Comparison of ENCODE assay signal across 7 mouse cellular contexts in the genomic region with DNA sequence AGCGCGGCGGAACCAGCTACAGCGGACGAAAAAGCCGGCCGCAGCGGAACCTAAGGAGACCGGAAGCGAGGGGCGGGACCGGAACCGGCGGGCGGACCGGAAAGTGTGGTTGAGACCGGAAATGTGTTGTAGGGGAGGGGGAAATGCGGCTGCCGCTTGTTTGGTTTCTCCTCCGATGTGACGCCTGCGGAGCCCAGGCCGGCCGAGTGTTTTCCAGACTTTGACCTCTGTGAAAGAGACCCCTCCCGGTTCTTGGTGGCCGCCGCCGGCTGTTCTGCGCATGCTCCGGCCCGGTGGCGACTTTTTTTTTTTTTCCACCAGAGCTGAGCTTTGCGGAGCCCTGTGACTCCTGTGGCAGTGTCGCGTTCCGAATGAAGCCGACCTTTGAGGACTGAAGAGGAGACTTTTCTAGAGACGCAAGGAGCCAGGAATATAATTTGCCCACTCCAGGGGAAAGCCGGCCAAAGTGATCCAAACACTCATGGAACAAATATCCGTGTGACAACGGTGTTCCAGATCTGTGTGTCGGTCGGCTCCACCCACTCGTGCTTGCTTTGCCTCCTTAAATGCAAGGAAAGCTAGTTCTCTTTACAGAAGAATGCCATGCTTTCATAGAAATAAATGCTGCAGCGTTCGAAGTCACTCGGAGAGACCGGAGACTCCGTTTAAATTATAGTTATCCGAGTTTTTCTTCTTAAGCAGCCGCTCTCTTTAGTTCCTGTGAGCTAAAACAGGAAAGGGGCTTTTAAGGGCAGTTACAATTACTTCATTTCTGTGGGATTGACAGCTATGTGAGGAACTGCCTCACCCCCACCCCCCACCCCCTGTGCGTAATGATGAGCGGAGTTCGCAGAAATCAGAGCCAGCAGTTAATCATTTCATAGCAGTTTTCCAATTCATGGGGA. TPM values are rescaled to one million over a fixed set of nuclear protein-coding genes. Genes with fewer than 3 reads are reported as not detected.
DNase-seq lines count a peak whose midpoint lies in the region; ATAC-seq lines count a peak whose summit lies in the region.

A gene (minus strand): TSS at position 67 of the 905 bp plus-strand sequence.

- H3K4me1 ChIP-seq in embryonic facial prominence, embryonic 11.5 days (ENCODE audit: control insufficient read depth, insufficient read depth, low read length), result no peaks in the 10 kb centered on the region
- H3K4me1 ChIP-seq in limb, embryonic 11.5 days (ENCODE audit: control insufficient read depth, insufficient read depth, low read length), result peaks cover 6% of the 10 kb centered on the region; the same call in 1 of the 2 replicates
- H3K4me1 ChIP-seq in midbrain, embryonic 14.5 days (ENCODE audit: control insufficient read depth, insufficient read depth, low read length), result peaks cover 12% of the 10 kb centered on the region; the same call in 1 of the 2 replicates

- H3K4me2 ChIP-seq in embryonic facial prominence, embryonic 11.5 days (ENCODE audit: low read depth, low read length), result peak within 1 kb of the TSS; percentile 81
- H3K4me2 ChIP-seq in limb, embryonic 11.5 days (ENCODE audit: low read depth, severe bottlenecking), result peak within 1 kb of the TSS; percentile 93
- peak within 1 kb of the TSS; percentile 94 for H3K4me2 ChIP-seq in midbrain, embryonic 14.5 days (ENCODE audit: low read length)

- no peaks in the 10 kb centered on the region for H3K9me3 ChIP-seq in embryonic facial prominence, embryonic 11.5 days (replicated peaks; ENCODE audit: control insufficient read depth, low read length)
- H3K9me3 ChIP-seq in limb, embryonic 11.5 days (ENCODE audit: control insufficient read depth, low read length), result no peaks in the 10 kb centered on the region
- no peaks in the 10 kb centered on the region for H3K9me3 ChIP-seq in midbrain, embryonic 14.5 days (ENCODE audit: control insufficient read depth, low read length)

- H3K27me3 ChIP-seq in embryonic facial prominence, embryonic 11.5 days (ENCODE audit: control insufficient read depth, insufficient read depth, low read length), result no peaks in the 10 kb centered on the region
- no peaks in the 10 kb centered on the region for H3K27me3 ChIP-seq in limb, embryonic 11.5 days (ENCODE audit: control insufficient read depth, insufficient read depth, low read length)
- no peaks in the 10 kb centered on the region for H3K27me3 ChIP-seq in midbrain, embryonic 14.5 days (ENCODE audit: control insufficient read depth, insufficient read depth, low read length)

- peak; percentile 97 for DNase-seq in adrenal gland, postnatal 14 days
- DNase-seq in embryonic facial prominence, embryonic 11.5 days (ENCODE audit: low spot score), result peak; percentile 95
- DNase-seq in heart, adult 11 months, result peak; percentile 99
- DNase-seq in kidney, adult 18-20 months, result peak; percentile 95
- peak; percentile 95 for DNase-seq in limb, embryonic 11.5 days (ENCODE audit: low spot score)
- DNase-seq in midbrain, embryonic 14.5 days, result peak; percentile 95
- DNase-seq in spleen, adult 18-20 months, result peak; percentile 95

- H3K9ac ChIP-seq in embryonic facial prominence, embryonic 11.5 days (replicated peaks; ENCODE audit: low read length), result peak within 1 kb of the TSS; percentile 88
- peak within 1 kb of the TSS; percentile 83 for H3K9ac ChIP-seq in limb, embryonic 11.5 days (ENCODE audit: low read length)
- H3K9ac ChIP-seq in midbrain, embryonic 14.5 days (replicated peaks; ENCODE audit: low read length), result peak within 1 kb of the TSS; percentile 94

- peak; percentile 91 for ATAC-seq in embryonic facial prominence, embryonic 11.5 days (replicated peaks; ENCODE audit: insufficient number of reproducible peaks, low FRiP score, low TSS enrichment, low read depth)
- ATAC-seq in limb, embryonic 11.5 days (ENCODE audit: insufficient number of reproducible peaks, low FRiP score, low TSS enrichment, low read depth), result peak; percentile 92
- peak; percentile 93 for ATAC-seq in midbrain, embryonic 14.5 days (ENCODE audit: low FRiP score, low TSS enrichment)

- WGBS in embryonic facial prominence, embryonic 11.5 days, result under 1% methylated on average over 54 of the region's 54 CpGs
- under 1% methylated on average over 54 of the region's 54 CpGs for WGBS in limb, embryonic 11.5 days
- under 1% methylated on average over 54 of the region's 54 CpGs for WGBS in midbrain, embryonic 14.5 days

- H3K27ac ChIP-seq in embryonic facial prominence, embryonic 11.5 days (replicated peaks; ENCODE audit: low read depth, low read length), result peak within 1 kb of the TSS; percentile 75
- H3K27ac ChIP-seq in limb, embryonic 11.5 days (replicated peaks; ENCODE audit: low read depth, low read length), result peak within 1 kb of the TSS; percentile 75
- peak within 1 kb of the TSS; percentile 84 for H3K27ac ChIP-seq in midbrain, embryonic 14.5 days (replicated peaks; ENCODE audit: low read depth, low read length)

- H3K4me3 ChIP-seq in embryonic facial prominence, embryonic 11.5 days (ENCODE audit: low read depth, low read length), result peak within 1 kb of the TSS; percentile 87
- H3K4me3 ChIP-seq in limb, embryonic 11.5 days (ENCODE audit: low read depth, low read length), result peak within 1 kb of the TSS; percentile 97
- peak within 1 kb of the TSS; percentile 96 for H3K4me3 ChIP-seq in midbrain, embryonic 14.5 days (replicated peaks; ENCODE audit: low read depth, low read length)

- no peaks in the 10 kb centered on the region for H3K36me3 ChIP-seq in embryonic facial prominence, embryonic 11.5 days (replicated peaks; ENCODE audit: control insufficient read depth, insufficient read depth, low read depth, low read length)
- no peaks in the 10 kb centered on the region for H3K36me3 ChIP-seq in limb, embryonic 11.5 days (ENCODE audit: control insufficient read depth, insufficient read depth, low read length)
- H3K36me3 ChIP-seq in midbrain, embryonic 14.5 days (ENCODE audit: control insufficient read depth, insufficient read depth, low read length), result peaks cover 4% of the 10 kb centered on the region; the same call in 1 of the 2 replicates

RNA-seq across cellular contexts. Expression of the gene that starts here (rescaled TPM):
- total RNA-seq in adrenal gland, postnatal 14 days (2021), result 41.8 and 42.6 TPM in 2 replicates
- polyA plus RNA-seq in embryonic facial prominence, embryonic 11.5 days (2014; fragmentation: Nextera tagmentation; extraction: Ambion mirVana), result 77.1 and 80.9 TPM in 2 replicates
- 76.7 and 76.8 TPM in 2 replicates for polyA plus RNA-seq in limb, embryonic 11.5 days (2014; fragmentation: Nextera tagmentation; extraction: Ambion mirVana)
- polyA plus RNA-seq in midbrain, embryonic 14.5 days (2014; fragmentation: Nextera tagmentation; extraction: Ambion mirVana), result 64.1 and 72.8 TPM in 2 replicates

Comparison
In these comparisons a context has a peak if more than half of its experiments do, and no peak if none do; other contexts are left out.
1. Peak in every context shown above with its lines: DNase-seq, ATAC-seq, H3K4me3 ChIP-seq and H3K27ac ChIP-seq.